25 mouse cellular contexts compared by ENCODE assay signal in the genomic region with DNA sequence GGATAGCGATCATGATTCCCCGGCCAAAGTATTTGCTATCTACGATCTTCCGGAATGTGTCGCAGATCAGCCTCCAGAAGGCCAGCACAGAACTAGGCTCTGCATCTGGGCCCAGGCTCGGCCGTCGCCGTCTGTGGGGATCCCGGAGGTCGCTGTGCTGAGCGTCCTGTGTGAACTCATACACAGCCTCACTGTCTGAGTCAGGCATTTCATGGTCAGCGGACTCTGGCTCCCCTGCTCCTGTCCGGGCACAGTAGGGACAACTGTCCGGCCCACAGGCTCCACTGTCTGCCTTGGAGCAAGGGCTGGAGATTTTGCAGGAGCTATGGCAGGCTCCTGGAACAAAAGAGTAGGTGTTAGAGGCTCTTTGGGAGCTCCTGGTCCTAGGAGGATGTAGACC. TPM values are rescaled to one million over a fixed set of nuclear protein-coding genes. Genes with fewer than 3 reads are reported as not detected.
DNase-seq lines count a peak whose midpoint lies in the region; ATAC-seq lines count a peak whose summit lies in the region.
"Had no signal": no experiment of that assay in that cellular context is flagged by ENCODE, and none has a peak within 500 bp of the region (broad histone marks: within the 10 kb centered on the region; RNA-seq: fewer than 3 reads in every experiment).

No protein-coding gene starts in this region.

- H3K27me3 ChIP-seq in hindbrain, embryonic 10.5 days (ENCODE audit: insufficient read depth, poor library complexity, severe bottlenecking), result peaks cover 9% of the 10 kb centered on the region; the same call in 1 of the 2 replicates
- no peaks in the 10 kb centered on the region for H3K27me3 ChIP-seq in hindbrain, embryonic 11.5 days (ENCODE audit: control insufficient read depth, insufficient read depth, low read length)
- H3K27me3 ChIP-seq in limb, embryonic 10.5 days (ENCODE audit: low read depth, poor library complexity, severe bottlenecking), result no peaks in the 10 kb centered on the region

- H3K27ac ChIP-seq in hindbrain, embryonic 10.5 days, result peak overlapping the region; percentile 53; the same call in 1 of the 2 replicates
- H3K27ac ChIP-seq in hindbrain, embryonic 11.5 days (ENCODE audit: low read depth, low read length), result no peak overlapping the region
- 0 out of 2 replicates have a peak overlapping the region, but pooled peaks have one; percentile 50 for H3K27ac ChIP-seq in limb, embryonic 10.5 days
- H3K27ac ChIP-seq: heart, embryonic 13.5 days; kidney, postnatal 0 days had no signal

- WGBS in hindbrain, embryonic 10.5 days, result 87% methylated on average over 15 of the region's 15 CpGs
- 87% methylated on average over 15 of the region's 15 CpGs for WGBS in hindbrain, embryonic 11.5 days
- 84% methylated on average over 15 of the region's 15 CpGs for WGBS in limb, embryonic 10.5 days

- H3K4me3 ChIP-seq in hindbrain, embryonic 10.5 days, result no peak overlapping the region
- no peak overlapping the region for H3K4me3 ChIP-seq in hindbrain, embryonic 11.5 days (ENCODE audit: low read depth, low read length)
- no peak overlapping the region for H3K4me3 ChIP-seq in limb, embryonic 10.5 days
- H3K4me3 ChIP-seq: heart, embryonic 13.5 days; midbrain, embryonic 10.5 days had no signal

- no peak overlapping the region for H3K4me2 ChIP-seq in hindbrain, embryonic 11.5 days (replicated peaks; ENCODE audit: low read depth, low read length)
- H3K4me2 ChIP-seq: lung, embryonic 14.5 days had no signal

- H3K9ac ChIP-seq in hindbrain, embryonic 11.5 days (ENCODE audit: low read depth, low read length), result no peak overlapping the region
- H3K9ac ChIP-seq: heart, embryonic 13.5 days; lung, embryonic 14.5 days had no signal

- DNase-seq in adrenal gland, postnatal 25 days, result peak; percentile 48
- no peak for DNase-seq in adrenal gland, adult 8-10 months
- DNase-seq in hindbrain, embryonic 10.5 days (ENCODE audit: low spot score), result no peak
- DNase-seq in hindbrain, embryonic 11.5 days (ENCODE audit: low spot score), result no peak
- peak; percentile 38 to 50 for DNase-seq in adrenal gland, postnatal 36 days
- DNase-seq in limb, embryonic 10.5 days (ENCODE audit: low spot score), result no peak
- DNase-seq in retina, embryonic 14.5 days (ENCODE audit: low spot score), result no peak
- DNase-seq: gastrocnemius, postnatal 14 days; heart, postnatal 10 days; kidney, adult 8-10 months; kidney, postnatal 4 days; lung, embryonic 14.5 days; right cerebral cortex, adult 18-20 months; spleen, adult 18-20 months; thymus, postnatal 14 days had no signal

- H3K4me1 ChIP-seq in hindbrain, embryonic 10.5 days (replicated peaks), result peaks cover 36% of the 10 kb centered on the region
- H3K4me1 ChIP-seq in hindbrain, embryonic 11.5 days (replicated peaks; ENCODE audit: control insufficient read depth, insufficient read depth, low read length), result peaks cover 3% of the 10 kb centered on the region; the same call in 1 of the 2 replicates
- peaks cover 16% of the 10 kb centered on the region for H3K4me1 ChIP-seq in limb, embryonic 10.5 days

- no peak for ATAC-seq in hindbrain, embryonic 11.5 days (ENCODE audit: low FRiP score)
- ATAC-seq: forebrain, embryonic 14.5 days had no signal

- peaks cover 75% of the 10 kb centered on the region for H3K36me3 ChIP-seq in hindbrain, embryonic 10.5 days
- no peaks in the 10 kb centered on the region for H3K36me3 ChIP-seq in hindbrain, embryonic 11.5 days (ENCODE audit: control insufficient read depth, insufficient read depth, low read length)
- H3K36me3 ChIP-seq in limb, embryonic 10.5 days, result peaks cover 89% of the 10 kb centered on the region

- no peaks in the 10 kb centered on the region for H3K9me3 ChIP-seq in hindbrain, embryonic 10.5 days
- no peaks in the 10 kb centered on the region for H3K9me3 ChIP-seq in hindbrain, embryonic 11.5 days (ENCODE audit: control insufficient read depth, low read length)
- H3K9me3 ChIP-seq in limb, embryonic 10.5 days (replicated peaks), result no peaks in the 10 kb centered on the region
- H3K9me3 ChIP-seq: heart, embryonic 13.5 days; midbrain, embryonic 10.5 days had no signal

RNA-seq across cellular contexts. Expression of a gene that starts 17.0 kb away (rescaled TPM):
- 0.24 and 1.0 TPM in 2 replicates for total RNA-seq in adrenal gland, postnatal 25 days (2021)
- under 1 TPM; 0.14 to 0.73 (median 0.21) TPM for total RNA-seq in adrenal gland, adult 8-10 months (2022)
- polyA plus RNA-seq in hindbrain, embryonic 10.5 days (2016; fragmentation: Nextera tagmentation; extraction: Ambion mirVana), result 5.3 and 7.7 TPM in 2 replicates
- 10.9 and 19.3 TPM in 2 replicates for polyA plus RNA-seq in hindbrain, embryonic 11.5 days (2014; fragmentation: Nextera tagmentation; extraction: Ambion mirVana)
- 1 to 10 TPM in 1 of 2 experiments, under 1 TPM in 1; 0.50 to 1.1 TPM for total RNA-seq in adrenal gland, postnatal 36 days (2021)
- polyA plus RNA-seq in limb, embryonic 10.5 days (2016; fragmentation: Nextera tagmentation; extraction: Ambion mirVana), result 12.7 and 21.4 TPM in 2 replicates
- total RNA-seq: common myeloid progenitor, adult 5-6 weeks; granulocyte monocyte progenitor cell, adult 5-6 weeks; hematopoietic stem cell, adult 5-6 weeks; megakaryocyte progenitor cell, adult 5-6 weeks; neutrophil, adult 5-6 weeks had no signal

RNA-seq across cellular contexts. Expression of a gene that starts 29.0 kb away (rescaled TPM):
- total RNA-seq in adrenal gland, postnatal 25 days (2021), result not detected in 2 replicates
- not detected for total RNA-seq in adrenal gland, adult 8-10 months (2022)
- 0.05 TPM in 1 of 2 replicates, not detected in the other for polyA plus RNA-seq in hindbrain, embryonic 10.5 days (2016; fragmentation: Nextera tagmentation; extraction: Ambion mirVana)
- polyA plus RNA-seq in hindbrain, embryonic 11.5 days (2014; fragmentation: Nextera tagmentation; extraction: Ambion mirVana), result not detected in 2 replicates
- total RNA-seq in adrenal gland, postnatal 36 days (2021), result not detected
- 0.05 TPM in 1 of 2 replicates, not detected in the other for polyA plus RNA-seq in limb, embryonic 10.5 days (2016; fragmentation: Nextera tagmentation; extraction: Ambion mirVana)
- total RNA-seq: common myeloid progenitor, adult 5-6 weeks; gastrocnemius, postnatal 14 days; granulocyte monocyte progenitor cell, adult 5-6 weeks; hematopoietic stem cell, adult 5-6 weeks; megakaryocyte progenitor cell, adult 5-6 weeks; neutrophil, adult 5-6 weeks had no signal
- polyA plus RNA-seq: kidney, postnatal 0 days; midbrain, embryonic 10.5 days; neural tube, embryonic 11.5 days had no signal

RNA-seq across cellular contexts. Expression of a gene that starts 42.8 kb away (rescaled TPM):
- total RNA-seq in adrenal gland, postnatal 25 days (2021), result 14.6 and 18.7 TPM in 2 replicates
- total RNA-seq in adrenal gland, adult 8-10 months (2022), result 10 to 100 TPM; 45.0 to 65.6 (median 56.0) TPM
- 1.7 and 1.9 TPM in 2 replicates for polyA plus RNA-seq in hindbrain, embryonic 10.5 days (2016; fragmentation: Nextera tagmentation; extraction: Ambion mirVana)
- 0.80 and 1.3 TPM in 2 replicates for polyA plus RNA-seq in hindbrain, embryonic 11.5 days (2014; fragmentation: Nextera tagmentation; extraction: Ambion mirVana)
- total RNA-seq in adrenal gland, postnatal 36 days (2021), result 10 to 100 TPM; 13.5 to 25.9 TPM
- polyA plus RNA-seq in limb, embryonic 10.5 days (2016; fragmentation: Nextera tagmentation; extraction: Ambion mirVana), result 3.0 and 3.6 TPM in 2 replicates
- total RNA-seq: common myeloid progenitor, adult 5-6 weeks; granulocyte monocyte progenitor cell, adult 5-6 weeks; megakaryocyte progenitor cell, adult 5-6 weeks had no signal

Comparison
In these comparisons a context has a peak if more than half of its experiments do, and no peak if none do; other contexts are left out.
1. DNase-seq: peak in adrenal gland, postnatal 25 days (single experiment) and adrenal gland, postnatal 36 days (2 of 2); none in adrenal gland, adult 8-10 months (single experiment), hindbrain, embryonic 10.5 days (single experiment), hindbrain, embryonic 11.5 days (single experiment), limb, embryonic 10.5 days (single experiment) and retina, embryonic 14.5 days (single experiment).